8 mouse cellular contexts compared by ENCODE assay signal in genomic region chr9:123478586-123479195, GRCm38 (mm10). TPM values are rescaled to one million over a fixed set of nuclear protein-coding genes. Genes with fewer than 3 reads are reported as not detected.
A peak's percentile ranks its signal among the peaks of the same experiment; 100 is the strongest.
DNase-seq lines count a peak whose midpoint lies in the region; ATAC-seq and TF ChIP-seq lines count a peak whose summit lies in the region.

Limd1 (plus strand) TSS chr9:123478706.

- peaks cover 29% of the 10 kb centered on the region for H3K4me1 ChIP-seq in E14TG2a.4 (replicated peaks; ENCODE audit: low read depth, low read length)
- H3K4me1 ChIP-seq in bone marrow macrophage, adult 2 months (ENCODE audit: control insufficient read depth, insufficient read depth, low read length): peaks cover 52% of the 10 kb centered on the region
- peaks cover 20% of the 10 kb centered on the region for H3K4me1 ChIP-seq in forebrain, embryonic 11.5 days (replicated peaks; ENCODE audit: control insufficient read depth, insufficient read depth, low read length)

- intact Hi-C loops in heart, postnatal 14 days (cut with DNase I): loop anchor here (2.0 kb wide), 1 partner anchor 26 kb away; no protein-coding TSS in a partner anchor

- DNase-seq in forebrain, embryonic 11.5 days (ENCODE audit: low spot score): no peak
- DNase-seq in heart, postnatal 14 days: peak; percentile 79 to 87
- DNase-seq in kidney, postnatal 4 days: peak; percentile 78 to 87
- DNase-seq in lung, postnatal 10 days: peak; percentile 69
- peak; percentile 50 for DNase-seq in ovary, postnatal 10 days (ENCODE audit: low spot score)
- DNase-seq in thymus, postnatal 36 days: peak; percentile 71 to 78

- no peak for TF ChIP-seq POLR2A in bone marrow macrophage, adult 2 months (IDR thresholded peaks at IDR 0.05; ENCODE audit: borderline replicate concordance, low read depth, low read length)

- H3K36me3 ChIP-seq in E14TG2a.4 (ENCODE audit: insufficient read depth, low read length): peaks cover 23% of the 10 kb centered on the region
- H3K36me3 ChIP-seq in forebrain, embryonic 11.5 days (ENCODE audit: control insufficient read depth, insufficient read depth, low read length): peaks cover 2% of the 10 kb centered on the region; the same call in 1 of the 2 replicates

- ATAC-seq in forebrain, embryonic 11.5 days (replicated peaks; ENCODE audit: low FRiP score): peak; percentile 89

- H3K4me2 ChIP-seq in forebrain, embryonic 11.5 days (ENCODE audit: low read depth, low read length, severe bottlenecking): peak within 1 kb of the TSS; percentile 61

- under 1% methylated on average over 25 of the region's 57 CpGs for WGBS in forebrain, embryonic 11.5 days

- H3K9me3 ChIP-seq in E14TG2a.4 (ENCODE audit: low read length): no peaks in the 10 kb centered on the region
- no peaks in the 10 kb centered on the region for H3K9me3 ChIP-seq in forebrain, embryonic 11.5 days (ENCODE audit: control insufficient read depth, low read length)

- peak within 1 kb of the TSS; percentile 72 for H3K27ac ChIP-seq in bone marrow macrophage, adult 2 months (ENCODE audit: insufficient read depth, low read depth, low read length)
- H3K27ac ChIP-seq in forebrain, embryonic 11.5 days (ENCODE audit: low read depth, low read length): no peak within 1 kb of the TSS

- no peak for TF ChIP-seq CTCF in E14TG2a.4 (conservative IDR thresholded peaks at IDR 0.05; ENCODE audit: low read length)
- no peak; the same call in 1 of the 2 replicates for TF ChIP-seq CTCF in bone marrow macrophage, adult 2 months (IDR thresholded peaks at IDR 0.05; ENCODE audit: low read depth, low read length)

- H3K9ac ChIP-seq in forebrain, embryonic 11.5 days (ENCODE audit: low read length): peak within 1 kb of the TSS; percentile 57

- H3K27me3 ChIP-seq in E14TG2a.4 (ENCODE audit: insufficient read depth, low read length): peaks cover 9% of the 10 kb centered on the region; the same call in 1 of the 2 replicates
- no peaks in the 10 kb centered on the region for H3K27me3 ChIP-seq in forebrain, embryonic 11.5 days (ENCODE audit: control insufficient read depth, insufficient read depth, low read length)

- H3K4me3 ChIP-seq in E14TG2a.4 (replicated peaks; ENCODE audit: low read length): peak within 1 kb of the TSS; percentile 81
- H3K4me3 ChIP-seq in bone marrow macrophage, adult 2 months (ENCODE audit: insufficient read depth, low read length): peak within 1 kb of the TSS; percentile 73
- H3K4me3 ChIP-seq in forebrain, embryonic 11.5 days (ENCODE audit: low read depth, low read length): peak within 1 kb of the TSS; percentile 42

RNA-seq across cellular contexts. Expression of gene Limd1, which starts in this region (rescaled TPM):
- 35.2 and 36.1 TPM in 2 replicates for polyA plus RNA-seq in bone marrow macrophage, adult 2 months (2012; ENCODE audit: insufficient read depth, insufficient read length, missing spikeins)
- 52.3 and 56.6 TPM in 2 replicates for polyA plus RNA-seq in forebrain, embryonic 11.5 days (2014; fragmentation: Nextera tagmentation; extraction: Ambion mirVana)
- total RNA-seq in heart, postnatal 14 days (2021): 10 to 100 TPM; 41.9 to 43.6 TPM
